Mouse (Mus musculus) ES-E14 (cell line): Measurements from ENCODE around the gene Ptprn2.

ENCODE experiments used
- MAFK ChIP-seq: IDR thresholded peaks from 2 replicates; pipeline ENCODE4 v1.6.1; 2014; ENCODE audit warnings: mild to moderate bottlenecking, low read depth, low read length, inconsistent platforms; ENCODE audit not compliant: insufficient read depth
- ZC3H11A ChIP-seq: IDR thresholded peaks from 2 replicates; pipeline ENCODE4 v1.6.1; 2012; ENCODE audit warnings: low read depth, mild to moderate bottlenecking, inconsistent platforms, low read length, borderline replicate concordance
- ZNF384 ChIP-seq: IDR thresholded peaks from 2 replicates; pipeline ENCODE4 v1.6.1; 2012; ENCODE audit warnings: low read depth, low read length, inconsistent platforms

GRCm38 (mm10) chr12:116601395-116601794 lies 115.9 kb downstream of the Ptprn2 start:
- TF ChIP-seq ZC3H11A (no peak), ZNF384 (no peak), MAFK (no peak)
